Mouse (Mus musculus) stomach, postnatal 0 days (tissue): Measurements from ENCODE around the gene Tcta. TPM values are rescaled to one million over a fixed set of nuclear protein-coding genes. Genes with fewer than 3 reads are reported as not detected.

Experiments
- ATAC-seq: fragments of 200-750 bp; cut with Nextera tagmentation; 2 replicates; pipeline ENCODE4 v1.8.0; 2017; ENCODE audit not compliant: low FRiP score, low TSS enrichment
- DNase-seq: peaks from one replicate; pipeline ENCODE4 v3.0.0-alpha.2; 2016; ENCODE audit warnings: low spot score
- H3K27ac ChIP-seq: fragments of 300-500 bp; sonication (generic); replicated peaks from 2 replicates; pipeline ENCODE4 v1.5.1; 2014; ENCODE audit warnings: mild to moderate bottlenecking, control low read depth
- H3K27me3 ChIP-seq: fragments of 300-500 bp; sonication (generic); 2 replicates; pipeline ENCODE4 v1.6.1; 2014; ENCODE audit warnings: low read length; ENCODE audit not compliant: control insufficient read depth, insufficient read depth
- H3K36me3 ChIP-seq: fragments of 300-500 bp; sonication (generic); 2 replicates; pipeline ENCODE4 v1.6.1; 2014; ENCODE audit warnings: low read length, mixed read lengths; ENCODE audit not compliant: control insufficient read depth, insufficient read depth
- H3K4me1 ChIP-seq: fragments of 300-500 bp; sonication (generic); replicated peaks from 2 replicates; pipeline ENCODE4 v1.6.1; 2014; ENCODE audit warnings: antibody characterized with exemption; ENCODE audit not compliant: control insufficient read depth, insufficient read depth
- H3K4me2 ChIP-seq: fragments of 300-500 bp; sonication (generic); replicated peaks from 2 replicates; pipeline ENCODE4 v1.6.1; 2014; ENCODE audit warnings: low read depth, mild to moderate bottlenecking, control low read depth, moderate library complexity
- H3K4me3 ChIP-seq: fragments of 300-500 bp; sonication (generic); 2 replicates; pipeline ENCODE4 v1.5.1; 2014; ENCODE audit warnings: low read depth, low read length, control low read depth
- H3K9ac ChIP-seq: fragments of 300-500 bp; sonication (generic); 2 replicates; pipeline ENCODE4 v1.6.1; 2014; ENCODE audit warnings: mild to moderate bottlenecking, low read length, control low read depth, mixed read lengths
- H3K9me3 ChIP-seq: fragments of 300-500 bp; sonication (generic); 2 replicates; pipeline ENCODE4 v1.6.1; 2016; ENCODE audit warnings: low read length; ENCODE audit not compliant: control insufficient read depth
- CTCF ChIP-seq: IDR thresholded peaks from 2 replicates; pipeline ENCODE4 v1.5.1; 2016; ENCODE audit warnings: antibody characterized with exemption, low read depth, mild to moderate bottlenecking, moderate library complexity
- EP300 ChIP-seq: optimal IDR thresholded peaks from 2 replicates; pipeline ENCODE3; 2016; ENCODE audit warnings: antibody characterized with exemption
- WGBS: fragments of 180-500 bp; shearing (Covaris S2); extraction: QIAGEN DNeasy Blood & Tissue Kit; methylation state at CpG from one replicate; pipeline ENCODE4 v1.1.7; 2014; 5-methylcytosine and 5-hydroxymethylcytosine counted together
- polyA plus RNA-seq: library from polyadenylated mRNA; unstranded; fragments of >200 nt; fragmentation: Nextera tagmentation; extraction: Ambion mirVana; gene quantifications from 2 replicates; pipeline ENCODE4 v1.2.1, GENCODE M21; 2015

The Tcta gene
- polyA plus RNA-seq, 1 experiment from 2014 or later, result 58.2 TPM

DNA sequence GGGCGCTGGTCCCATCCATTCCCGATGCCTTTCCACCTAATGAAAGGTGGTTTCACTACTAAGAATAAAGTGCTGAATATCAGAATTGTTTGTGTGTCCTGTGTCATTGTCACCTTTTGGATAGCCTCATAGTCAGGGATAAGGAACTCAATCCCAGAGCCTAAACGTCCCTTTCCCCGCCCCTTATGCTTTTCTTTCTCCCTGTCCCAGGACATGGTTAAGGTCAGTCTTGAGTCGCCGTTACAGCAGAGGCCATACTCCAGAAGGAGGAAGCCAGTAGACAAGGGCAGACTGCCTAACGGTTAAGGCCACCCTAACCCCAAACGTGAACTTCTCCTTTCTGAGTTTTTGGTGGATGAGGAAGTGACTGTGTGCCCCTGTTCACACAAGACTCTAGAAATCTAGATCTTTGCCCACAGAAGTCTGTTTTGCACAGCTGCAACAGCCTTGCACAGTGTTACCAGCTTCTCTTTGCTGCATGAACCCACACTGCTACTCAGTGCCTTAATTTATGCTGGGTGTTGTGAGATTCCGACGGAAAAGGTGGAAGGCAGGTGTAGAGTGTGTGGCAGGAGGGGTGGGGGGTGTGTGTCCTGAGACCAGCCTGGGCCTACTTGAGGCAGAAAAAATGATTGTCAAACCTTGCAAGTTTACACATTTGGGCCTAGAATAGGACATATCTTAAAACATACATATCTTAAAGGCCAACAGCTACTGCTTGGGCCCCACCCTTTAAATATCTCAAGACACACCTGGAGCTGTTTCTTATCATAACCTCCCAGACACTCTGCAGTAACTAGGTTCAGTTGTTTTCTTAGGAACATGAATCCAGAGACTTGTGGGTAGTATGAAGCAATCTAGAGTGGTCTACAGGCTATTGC lies 34.5 kb upstream of the Tcta start:
- DNase-seq (peak; percentile 22), ATAC-seq (peak; percentile 3; the same call in 1 of the 2 replicates)
- Histone ChIP-seq H3K9ac (peak overlapping the region; percentile 86), H3K9me3 (no peaks in the 10 kb centered on the region), H3K4me2 (peak overlapping the region; percentile 65), H3K4me1 (0 out of 2 replicates have a peak, but pooled peaks cover 8% of the 10 kb centered on the region), H3K27me3 (no peaks in the 10 kb centered on the region), H3K36me3 (0 out of 2 replicates have a peak, but pooled peaks cover under 1% of the 10 kb centered on the region), H3K27ac (peak overlapping the region; percentile 99), H3K4me3 (peak overlapping the region; percentile 65)
- no peak for TF ChIP-seq CTCF
- no peak for TF ChIP-seq EP300
- WGBS, result 37% methylated on average over 10 of the region's 10 CpGs

DNA sequence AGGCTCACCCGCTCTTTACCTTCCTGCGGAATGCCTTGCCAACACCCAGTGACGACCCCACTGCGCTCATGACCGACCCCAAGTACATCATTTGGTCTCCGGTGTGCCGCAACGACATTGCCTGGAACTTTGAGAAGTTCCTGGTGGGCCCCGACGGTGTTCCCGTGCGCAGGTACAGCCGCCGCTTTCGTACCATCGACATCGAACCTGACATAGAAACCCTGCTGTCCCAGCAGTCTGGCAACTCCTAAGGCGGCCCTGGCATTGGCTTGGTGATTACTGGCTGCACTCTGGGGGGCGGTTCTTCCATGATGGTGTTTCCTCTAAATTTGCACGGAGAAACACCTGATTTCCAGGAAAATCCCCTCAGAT lies 33.9 kb upstream of the Tcta start:
- Histone ChIP-seq H3K9ac (peak overlapping the region; percentile 86), H3K9me3 (no peaks in the 10 kb centered on the region), H3K36me3 (peaks cover 6% of the 10 kb centered on the region; the same call in 1 of the 2 replicates), H3K4me2 (peak overlapping the region; percentile 65), H3K4me1 (0 out of 2 replicates have a peak, but pooled peaks cover 8% of the 10 kb centered on the region), H3K27me3 (no peaks in the 10 kb centered on the region), H3K4me3 (peak overlapping the region; percentile 65), H3K27ac (peak overlapping the region; percentile 99)
- WGBS, result 8% methylated on average over 20 of the region's 20 CpGs
- TF ChIP-seq EP300 (no peak), CTCF (no peak)
- DNase-seq (peak; percentile 46), ATAC-seq (no peak)

DNA sequence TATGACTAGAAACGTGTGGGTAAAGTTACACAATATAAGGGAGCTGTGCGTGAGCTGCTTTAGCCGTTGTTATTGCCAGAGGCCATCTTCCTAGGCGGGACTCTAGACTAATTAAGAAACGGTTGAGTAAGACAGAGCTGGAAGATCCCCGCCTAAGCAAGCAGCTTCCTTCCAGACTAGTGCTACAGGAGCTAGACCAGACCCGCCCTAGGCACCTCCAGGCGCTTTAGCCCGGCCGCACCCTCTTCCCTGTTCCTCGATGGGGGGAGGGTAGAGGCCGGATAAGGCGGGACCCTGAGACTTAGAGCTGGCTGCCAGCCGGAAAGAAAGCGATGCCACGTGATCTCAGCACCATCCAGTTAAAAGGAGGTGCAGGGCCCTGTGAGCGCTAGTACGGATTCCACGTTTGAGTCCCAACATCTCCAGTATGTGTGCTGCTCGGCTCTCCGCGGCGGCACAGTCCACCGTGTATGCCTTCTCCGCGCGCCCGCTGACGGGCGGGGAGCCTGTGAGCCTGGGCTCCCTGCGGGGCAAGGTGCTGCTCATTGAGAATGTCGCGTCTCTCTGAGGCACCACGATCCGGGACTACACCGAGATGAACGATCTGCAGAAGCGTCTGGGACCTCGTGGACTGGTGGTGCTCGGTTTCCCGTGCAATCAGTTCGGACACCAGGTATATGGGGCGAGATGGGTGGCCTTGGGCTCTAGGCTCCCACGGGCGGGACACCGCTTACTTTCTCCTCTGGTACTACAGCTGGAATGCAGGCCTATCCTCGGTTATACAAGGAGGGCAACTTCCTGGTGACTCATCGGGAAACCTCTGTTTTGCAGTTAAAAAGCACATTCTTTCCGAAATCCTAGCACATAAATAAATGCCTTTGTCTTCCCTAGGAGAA lies 33.2 kb upstream of the Tcta start, which contains the start of gene Gpx1:
Gpx1 (plus strand) TSS at position 18 of the 896 bp plus-strand sequence.
- Histone ChIP-seq H3K4me2 (peak within 1 kb of the TSS; percentile 65), H3K27ac (peak within 1 kb of the TSS; percentile 99), H3K9ac (peak within 1 kb of the TSS; percentile 86), H3K9me3 (no peaks in the 10 kb centered on the region), H3K4me1 (0 out of 2 replicates have a peak, but pooled peaks cover 8% of the 10 kb centered on the region), H3K36me3 (peaks cover 7% of the 10 kb centered on the region; the same call in 1 of the 2 replicates), H3K27me3 (no peaks in the 10 kb centered on the region), H3K4me3 (peak within 1 kb of the TSS; percentile 65)
- WGBS, result under 1% methylated on average over 48 of the region's 49 CpGs
- TF ChIP-seq CTCF (peak; percentile 19; the same call in 1 of the 2 replicates), EP300 (peak; percentile 95)
- ATAC-seq (peak; percentile 97), DNase-seq (peak; percentile 96)

DNA sequence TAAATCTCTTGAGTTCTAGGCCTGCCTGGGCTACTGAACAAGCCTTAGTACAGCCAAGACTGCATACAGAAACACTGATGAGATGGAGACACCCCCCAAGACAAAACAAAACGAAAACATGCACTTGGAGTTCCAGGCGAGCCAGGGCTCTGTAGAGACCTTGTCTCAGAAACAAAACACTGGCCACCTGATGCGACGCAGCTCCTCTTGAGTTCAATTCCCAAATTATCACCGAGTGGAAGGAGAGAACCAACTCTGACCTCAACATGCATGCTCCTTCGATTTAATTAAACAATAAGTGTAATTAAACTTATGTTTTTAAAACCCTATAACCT lies 32.6 kb upstream of the Tcta start:
- WGBS, result 13% methylated on average over 6 of the region's 6 CpGs
- no peaks in the 10 kb centered on the region for H3K27me3 ChIP-seq
- H3K4me3 ChIP-seq, result peak overlapping the region; percentile 65; the same call in 1 of the 2 replicates
- peak overlapping the region; percentile 99 for H3K27ac ChIP-seq
- ATAC-seq, result no peak
- H3K4me2 ChIP-seq, result peak overlapping the region; percentile 65
- H3K36me3 ChIP-seq, result peaks cover 9% of the 10 kb centered on the region; the same call in 1 of the 2 replicates
- no peak for TF ChIP-seq CTCF
- no peak for TF ChIP-seq EP300
- DNase-seq, result no peak
- 0 out of 2 replicates have a peak, but pooled peaks cover 8% of the 10 kb centered on the region for H3K4me1 ChIP-seq
- H3K9me3 ChIP-seq, result no peaks in the 10 kb centered on the region
- no peak overlapping the region for H3K9ac ChIP-seq

DNA sequence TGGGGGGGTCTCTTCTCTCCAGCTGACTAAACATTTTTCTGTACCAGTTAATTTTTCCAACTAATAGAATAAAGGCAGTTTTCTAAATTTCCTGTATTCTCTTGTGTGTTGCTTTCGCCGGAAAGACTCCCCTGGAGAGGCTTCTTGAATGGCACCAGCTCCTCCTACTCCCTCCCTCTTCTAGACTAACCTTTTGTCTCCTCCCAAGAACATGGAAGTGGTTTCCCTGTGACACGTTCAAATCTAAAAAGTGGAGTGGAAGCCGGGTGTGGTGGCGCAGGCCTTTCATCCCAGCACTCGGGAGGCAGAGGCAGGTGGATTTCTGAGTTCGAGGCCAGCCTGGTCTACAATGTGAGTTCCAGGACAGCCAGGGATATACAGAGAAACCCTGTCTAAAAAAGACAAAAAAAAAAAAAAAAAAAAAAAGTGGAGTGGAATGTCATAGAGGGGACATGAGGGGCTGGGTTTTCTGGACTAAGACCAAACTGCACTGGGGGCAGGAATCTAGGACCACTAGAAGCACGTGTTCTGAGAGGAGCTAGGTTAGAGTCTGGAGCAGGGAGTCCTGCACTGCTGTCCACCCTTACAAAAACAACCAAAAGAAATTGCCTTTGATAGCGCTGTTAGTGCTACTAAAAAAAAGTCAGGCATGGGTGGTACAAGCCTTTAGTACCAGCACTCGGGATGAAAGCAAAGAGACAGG lies 32.0 kb upstream of the Tcta start:
- Histone ChIP-seq H3K9ac (no peak overlapping the region), H3K4me3 (no peak overlapping the region), H3K9me3 (no peaks in the 10 kb centered on the region), H3K4me2 (peak overlapping the region; percentile 65), H3K27ac (peak overlapping the region; percentile 99), H3K36me3 (peaks cover 10% of the 10 kb centered on the region; the same call in 1 of the 2 replicates), H3K27me3 (no peaks in the 10 kb centered on the region), H3K4me1 (0 out of 2 replicates have a peak, but pooled peaks cover 8% of the 10 kb centered on the region)
- TF ChIP-seq EP300 (no peak), CTCF (no peak)
- DNase-seq, result no peak
- 52% methylated on average over 10 of the region's 10 CpGs for WGBS
- no peak for ATAC-seq
